Mouse (Mus musculus) cerebellum, adult 18-20 months (tissue): Measurements from ENCODE around the gene Zfp3.
"Not testable (repeated sequence)": the region's sequence is repeated elsewhere in the genome, so short reads cannot be mapped to it uniquely, and the experiment has no call there.

Experiments
- DNase-seq, 2 experiments: peaks; one replicate each; pipeline ENCODE4 v3.0.0; 2021

The Zfp3 gene

DNA sequence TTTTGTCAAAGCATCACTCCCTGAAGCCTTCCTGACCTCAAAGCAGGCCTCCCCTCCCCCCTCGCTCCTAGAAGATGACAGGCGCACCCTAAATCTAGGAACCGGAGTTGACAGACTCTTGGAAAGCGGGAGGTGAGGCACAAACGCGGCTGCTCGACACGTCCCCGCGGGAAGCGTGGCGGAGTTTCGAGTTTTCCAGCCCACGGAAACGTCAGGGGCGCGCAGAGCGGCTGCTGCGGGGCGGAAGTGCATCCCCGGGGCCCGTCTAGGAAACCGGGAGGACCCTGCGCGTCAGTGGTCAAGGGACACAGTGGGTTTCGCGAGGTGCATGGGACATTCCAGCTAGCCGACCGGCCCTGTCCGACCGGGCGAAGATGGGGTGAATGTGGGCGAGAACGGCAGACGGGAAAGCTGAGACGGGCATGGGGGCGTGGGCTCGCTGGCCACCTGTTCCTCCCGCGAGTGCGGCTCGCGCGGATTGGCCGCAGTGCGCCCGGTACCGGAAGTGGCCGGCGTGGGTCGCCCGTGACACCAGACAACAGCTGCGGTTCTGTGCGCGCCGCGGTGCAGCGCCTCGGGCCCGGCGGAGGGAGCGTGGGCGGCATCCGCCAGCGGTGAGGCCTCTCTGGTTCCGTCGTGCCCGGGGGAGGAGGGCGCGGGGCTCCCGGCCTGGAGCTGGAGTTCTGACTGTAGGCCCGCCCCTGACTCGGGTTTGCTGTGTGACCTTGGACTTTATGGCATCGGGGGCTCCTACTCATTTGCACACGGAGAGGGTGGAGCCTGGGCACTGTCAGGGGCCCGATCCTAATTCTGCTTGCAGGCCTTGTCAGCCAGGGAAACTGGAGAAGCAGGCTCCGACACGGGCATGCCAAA, at the start of gene Zfp3:
TSS of gene Zfp3 (plus strand) at position 274 of the 873 bp plus-strand sequence.
- DNase-seq: peak; percentile 81 to 86

DNA sequence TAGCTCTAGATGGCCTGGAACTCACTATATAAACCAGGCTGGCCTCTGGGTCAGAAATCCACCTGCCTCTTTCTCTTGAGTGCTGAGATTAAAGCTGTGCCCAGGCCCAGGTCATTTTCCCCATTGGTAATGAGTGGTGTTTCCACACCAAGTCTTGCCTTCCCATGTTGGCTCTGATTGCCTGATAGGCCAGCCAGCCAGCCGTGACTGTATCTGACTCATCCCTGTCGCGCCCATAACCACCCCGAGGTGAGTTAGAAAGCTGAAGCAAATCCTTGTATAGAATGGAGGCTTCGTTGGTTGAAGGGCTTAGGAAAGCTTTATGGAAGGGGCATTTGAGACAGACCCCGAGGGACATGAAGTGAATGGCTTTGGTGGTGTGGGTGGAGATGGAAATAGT, 48.2 kb upstream of the Zfp3 start:
- DNase-seq: no peak

DNA sequence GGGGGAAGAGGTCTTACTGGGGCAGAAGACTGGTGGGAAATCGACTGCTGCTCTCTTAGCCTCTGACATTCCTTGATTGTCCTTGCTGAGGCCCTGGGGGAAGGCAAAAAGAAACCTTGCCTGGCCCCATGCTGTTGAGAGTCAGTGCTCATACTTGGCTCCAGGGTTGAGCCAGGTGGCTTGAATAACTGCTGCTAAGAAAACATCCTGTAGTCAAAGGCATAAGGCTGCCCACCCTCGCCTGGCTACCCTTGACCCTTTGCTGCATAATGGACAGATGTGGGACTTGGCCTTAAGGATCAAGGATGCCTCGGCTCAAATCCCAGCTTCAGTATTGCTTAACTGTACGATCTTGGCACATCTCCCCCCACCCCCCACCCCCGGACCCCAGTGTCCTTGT, 45.5 kb upstream of the Zfp3 start:
- no peak for DNase-seq

DNA sequence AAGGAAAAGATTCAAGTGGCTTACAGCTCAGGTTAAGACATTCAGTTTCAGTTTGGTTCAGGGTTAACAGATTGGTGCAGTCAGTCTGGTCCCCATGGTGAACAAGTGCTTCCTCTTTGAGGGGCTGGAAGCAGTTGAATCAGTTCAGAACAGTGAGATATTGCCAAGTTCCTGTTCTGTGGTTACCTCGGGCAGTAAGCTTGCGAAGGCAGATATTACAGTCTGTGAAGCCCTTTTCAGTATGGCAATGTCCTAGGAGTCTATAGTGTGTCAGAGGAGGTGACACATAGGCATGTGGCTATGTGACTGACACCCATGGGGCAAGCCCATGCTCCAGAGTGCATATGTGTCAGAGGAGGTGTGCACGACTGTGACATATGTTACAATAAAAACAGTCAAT, 43.4 kb upstream of the Zfp3 start:
- no peak for DNase-seq

DNA sequence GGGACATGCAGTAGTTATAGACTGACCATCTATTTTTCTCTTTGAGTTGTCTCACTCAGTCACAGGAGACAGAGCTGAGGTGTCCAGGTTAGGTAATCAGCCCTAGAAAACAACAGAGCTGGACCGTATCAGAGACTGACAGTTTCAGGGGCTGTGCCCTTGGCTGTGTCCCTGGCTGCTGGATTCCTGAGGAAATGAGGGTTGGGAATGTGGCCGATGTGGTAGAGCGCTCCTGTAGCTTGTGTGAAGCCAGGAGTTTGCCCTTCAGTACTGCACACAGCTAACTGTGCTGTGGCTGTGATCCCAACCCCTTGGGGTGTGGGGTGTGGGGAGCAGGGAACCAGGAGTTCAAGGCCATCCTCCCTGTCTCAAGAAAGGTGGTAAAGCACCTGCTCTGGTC, 42.9 kb upstream of the Zfp3 start:
- DNase-seq: no peak

DNA sequence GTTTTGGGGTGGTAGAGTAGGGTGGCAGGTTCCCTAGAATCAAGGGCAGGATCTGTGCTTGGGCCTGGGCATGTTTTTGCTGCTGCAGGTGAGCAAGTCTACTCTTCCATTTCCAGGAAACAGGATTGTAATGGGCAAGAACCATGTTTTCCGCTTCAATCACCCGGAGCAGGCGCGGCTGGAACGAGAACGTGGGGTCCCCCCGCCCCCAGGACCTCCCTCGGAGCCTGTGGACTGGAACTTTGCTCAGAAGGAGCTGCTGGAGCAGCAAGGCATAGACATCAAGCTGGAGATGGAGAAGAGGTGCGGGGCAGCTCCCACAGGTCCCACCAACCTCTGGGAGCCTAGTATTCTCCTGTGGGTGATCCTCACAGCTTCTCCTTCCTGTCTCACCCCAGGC, 39.3 kb upstream of the Zfp3 start:
- no peak for DNase-seq

DNA sequence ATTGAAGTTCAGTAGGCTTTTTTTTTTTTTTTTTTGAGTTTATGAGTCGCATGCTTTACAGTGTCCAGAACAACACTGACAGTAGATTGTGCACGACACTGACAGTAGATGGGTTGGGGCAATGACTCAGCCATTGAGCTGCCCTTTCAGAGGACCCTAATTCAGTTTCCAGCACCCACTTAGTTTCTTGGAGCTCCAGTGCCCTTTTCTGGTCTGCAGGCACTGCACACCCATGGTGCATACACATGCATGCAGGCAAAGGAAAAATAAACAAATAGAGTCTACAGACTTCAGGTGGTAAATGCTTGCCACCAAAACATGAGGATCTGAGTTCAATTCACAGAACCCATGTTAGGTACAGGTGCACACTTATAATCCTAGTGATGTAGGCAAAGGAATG, 37.4 kb upstream of the Zfp3 start:
- DNase-seq: no peak

DNA sequence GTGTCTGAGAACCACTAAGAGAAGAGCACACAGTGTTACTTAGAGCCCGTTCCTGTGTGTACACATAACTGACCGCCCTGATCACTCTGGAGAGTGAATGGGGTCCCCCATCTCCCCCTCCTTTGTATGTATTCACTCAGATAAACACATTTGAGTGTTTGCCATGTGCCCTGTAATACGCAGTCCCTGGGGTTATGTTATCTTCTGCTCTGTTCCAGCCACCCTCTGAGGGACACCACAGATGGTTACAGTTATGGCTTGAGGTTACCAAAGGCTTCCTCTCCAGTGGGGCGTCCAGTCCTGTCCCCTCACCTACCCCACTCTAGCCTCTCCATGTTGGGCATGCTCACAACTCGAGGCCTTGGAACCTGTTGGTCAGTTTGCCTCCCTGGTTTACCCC, 36.6 kb upstream of the Zfp3 start:
- no peak for DNase-seq

DNA sequence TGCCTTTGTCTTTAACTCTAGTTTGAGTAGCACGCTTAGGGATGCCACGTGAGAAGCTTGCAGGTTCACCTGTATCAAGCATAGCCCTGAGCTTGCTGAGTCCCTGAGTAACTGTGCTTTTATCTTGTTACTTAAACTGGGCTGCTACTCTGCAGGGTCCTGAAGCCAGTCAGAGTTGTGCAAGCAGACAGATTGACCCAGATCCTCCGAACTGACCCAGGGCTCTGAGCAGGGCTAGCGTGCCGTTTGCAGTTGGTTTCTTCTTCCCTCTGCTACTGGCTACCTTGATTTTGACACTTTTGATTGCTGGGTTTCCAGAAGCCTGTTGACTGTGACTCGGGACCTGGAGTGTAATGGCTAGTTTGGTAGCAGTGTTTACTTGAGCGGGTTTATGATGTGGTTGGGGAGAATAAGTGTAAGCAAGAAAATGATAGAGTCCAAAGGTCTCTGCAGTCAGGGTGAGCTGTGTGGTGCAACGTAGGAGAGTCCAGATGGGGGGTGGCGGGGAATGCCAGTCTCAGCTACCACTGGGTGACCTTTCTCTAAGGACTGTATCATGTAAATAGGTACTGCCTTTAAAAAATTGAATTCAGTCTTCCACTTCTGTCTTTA, 33.5 kb upstream of the Zfp3 start:
- DNase-seq: no peak

DNA sequence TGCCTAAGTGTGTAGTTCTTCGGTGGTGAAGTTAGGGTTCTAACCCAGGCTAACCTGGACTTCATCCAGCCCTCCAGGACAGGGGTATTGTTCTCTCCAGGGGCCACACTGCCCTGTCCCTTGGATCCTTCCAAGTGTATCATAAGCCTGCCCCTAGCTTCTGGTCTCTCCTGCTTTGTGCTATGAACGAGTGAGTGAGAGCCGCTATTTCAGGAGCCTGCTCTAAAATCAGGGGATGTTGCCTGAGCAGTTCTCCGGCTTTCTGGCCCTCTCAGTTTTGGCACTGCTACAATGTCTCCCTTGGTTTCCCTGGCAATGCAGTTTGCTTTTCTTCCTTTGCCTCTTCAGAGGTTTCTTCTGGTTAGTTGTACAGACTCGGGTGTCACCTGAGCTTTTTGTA, 32.8 kb upstream of the Zfp3 start:
- DNase-seq: peak in 1 of 2 experiments; percentile 16

DNA sequence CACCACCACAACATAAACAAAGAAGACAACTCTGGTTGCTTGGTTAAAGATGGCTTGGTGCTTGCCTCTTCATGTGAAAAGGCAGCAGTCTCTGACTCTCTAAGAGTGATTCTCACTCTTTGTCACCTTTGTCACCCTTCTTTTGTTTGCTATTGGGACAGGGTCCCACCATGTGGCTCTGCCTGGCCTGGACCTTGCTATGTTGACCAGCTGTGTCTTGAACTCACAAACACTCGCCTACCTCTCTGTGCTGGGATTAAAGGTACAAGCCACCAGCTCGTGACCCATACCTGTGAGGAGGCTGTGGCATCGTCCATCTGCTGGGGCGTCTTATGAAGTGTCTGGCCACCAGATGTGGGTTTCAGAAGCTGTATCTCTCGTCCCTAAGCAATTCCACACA, 30.8 kb upstream of the Zfp3 start:
- no peak for DNase-seq

DNA sequence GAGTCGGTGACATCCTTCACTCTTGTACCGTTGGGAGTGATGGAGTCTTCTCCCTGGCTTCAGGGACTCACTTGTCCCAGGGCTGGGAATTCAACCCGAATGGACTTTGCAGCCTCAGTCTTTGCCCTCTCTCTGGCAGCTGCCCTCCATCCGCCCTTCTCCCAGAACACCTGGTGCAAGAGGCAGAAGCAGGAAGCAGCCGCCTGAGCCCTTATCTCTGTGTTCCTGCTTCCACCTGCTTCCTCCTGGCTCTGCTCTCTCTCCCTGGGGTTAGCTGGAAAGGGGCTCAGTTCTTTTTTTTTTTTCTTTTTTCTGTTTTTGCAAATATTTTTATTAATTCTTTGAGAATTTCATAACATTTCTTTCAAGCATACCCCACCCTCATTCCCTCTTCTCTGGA, 26.3 kb upstream of the Zfp3 start:
- no peak for DNase-seq

DNA sequence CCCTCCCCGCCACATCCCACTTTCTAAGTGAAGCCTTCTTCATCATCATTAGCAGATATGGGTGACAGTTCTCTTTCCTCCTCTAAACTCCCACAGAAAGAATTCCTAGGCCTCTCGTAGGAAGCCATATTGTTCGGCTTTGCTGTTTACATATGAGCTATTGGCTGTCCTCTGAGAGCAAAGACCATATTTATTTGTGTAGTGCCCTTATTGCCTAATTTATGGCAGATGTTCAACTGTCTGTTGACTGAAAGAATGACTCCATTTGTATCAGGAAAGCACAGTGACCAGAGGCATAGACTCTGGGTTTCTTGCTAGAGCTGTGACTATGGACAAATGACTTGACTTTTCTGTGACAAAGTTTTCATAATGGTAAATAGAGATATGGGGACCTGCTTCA, 22.4 kb upstream of the Zfp3 start:
- no peak for DNase-seq

DNA sequence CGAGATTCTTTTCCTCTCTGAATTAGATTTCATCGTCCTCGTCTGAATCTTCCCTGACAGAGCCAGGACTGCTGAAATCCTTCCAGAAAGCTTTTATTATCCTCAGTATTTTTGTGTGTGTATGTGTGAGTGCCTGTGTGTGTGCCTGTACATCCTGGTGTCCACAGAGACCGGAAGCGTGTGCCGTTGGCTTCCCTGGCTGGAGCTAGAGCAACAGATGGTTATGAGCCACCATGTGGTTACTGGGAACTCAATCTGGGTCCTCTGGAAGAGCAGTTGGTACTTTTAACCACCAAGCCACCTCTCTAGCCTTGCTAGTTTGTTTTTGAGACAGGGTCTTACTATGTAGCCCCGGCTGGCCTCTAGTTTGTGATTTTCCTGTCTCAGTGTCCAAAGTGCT, 21.9 kb upstream of the Zfp3 start:
- no peak for DNase-seq

DNA sequence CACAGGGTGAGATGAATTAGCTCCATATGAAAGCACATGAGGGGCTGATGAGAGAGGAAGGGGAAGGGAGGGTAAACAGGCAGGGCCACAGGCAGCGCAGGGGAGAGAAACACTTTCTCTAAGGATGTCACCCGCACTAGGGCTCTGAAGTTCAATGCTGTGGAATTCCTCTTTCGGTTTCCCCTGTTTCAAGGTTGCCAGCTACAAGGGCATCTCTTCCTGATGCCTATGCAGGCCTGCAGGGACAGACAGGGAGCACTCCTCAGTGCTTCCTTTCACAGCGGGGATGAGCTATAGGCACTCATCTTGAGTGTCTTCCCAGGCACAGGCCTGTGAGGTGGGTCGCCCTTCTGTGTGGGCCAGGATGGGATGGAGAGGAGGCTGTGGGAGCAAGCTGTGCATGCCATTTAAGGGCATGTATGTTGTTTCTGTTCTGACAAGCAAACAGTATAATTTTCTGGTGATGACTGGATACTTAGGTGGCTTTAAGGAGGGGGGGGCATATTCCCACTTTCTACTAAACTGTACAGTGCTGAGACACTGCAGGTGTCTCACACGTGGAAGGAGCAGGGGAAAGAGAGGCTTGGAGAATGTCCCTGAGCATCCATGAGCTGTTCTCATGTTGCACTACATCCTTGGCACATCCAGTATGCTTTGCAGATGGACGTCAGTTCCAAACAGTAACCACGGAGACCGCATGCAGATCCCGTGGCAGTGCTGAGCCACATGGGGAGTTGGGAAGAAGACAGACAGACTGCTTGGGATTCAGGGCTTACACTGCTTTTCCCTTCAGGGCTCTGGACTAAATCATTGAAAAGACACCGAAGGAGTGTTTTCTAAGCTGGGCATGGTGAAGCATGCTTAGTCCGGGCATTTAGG, 21.2 kb upstream of the Zfp3 start:
- DNase-seq: no peak

DNA sequence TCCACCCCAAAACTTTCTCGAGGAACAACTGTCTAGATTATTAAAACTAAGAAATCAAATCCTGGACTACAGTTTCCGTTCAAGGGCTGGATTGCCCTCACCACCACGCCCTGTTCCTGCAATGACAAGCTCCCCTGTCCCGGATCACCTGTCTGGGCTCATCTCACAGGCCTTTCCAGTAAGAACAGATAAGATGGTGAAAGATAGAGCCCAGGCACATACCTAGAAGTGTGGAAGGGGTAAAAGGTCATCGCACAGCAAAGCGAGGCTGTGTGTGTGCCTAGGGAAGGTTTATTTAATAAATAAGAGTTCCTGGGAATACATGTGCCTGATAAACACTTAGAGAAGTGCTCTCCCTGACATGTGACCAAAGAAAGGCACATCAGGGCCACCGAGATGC, 18.4 kb upstream of the Zfp3 start:
- DNase-seq: no peak

DNA sequence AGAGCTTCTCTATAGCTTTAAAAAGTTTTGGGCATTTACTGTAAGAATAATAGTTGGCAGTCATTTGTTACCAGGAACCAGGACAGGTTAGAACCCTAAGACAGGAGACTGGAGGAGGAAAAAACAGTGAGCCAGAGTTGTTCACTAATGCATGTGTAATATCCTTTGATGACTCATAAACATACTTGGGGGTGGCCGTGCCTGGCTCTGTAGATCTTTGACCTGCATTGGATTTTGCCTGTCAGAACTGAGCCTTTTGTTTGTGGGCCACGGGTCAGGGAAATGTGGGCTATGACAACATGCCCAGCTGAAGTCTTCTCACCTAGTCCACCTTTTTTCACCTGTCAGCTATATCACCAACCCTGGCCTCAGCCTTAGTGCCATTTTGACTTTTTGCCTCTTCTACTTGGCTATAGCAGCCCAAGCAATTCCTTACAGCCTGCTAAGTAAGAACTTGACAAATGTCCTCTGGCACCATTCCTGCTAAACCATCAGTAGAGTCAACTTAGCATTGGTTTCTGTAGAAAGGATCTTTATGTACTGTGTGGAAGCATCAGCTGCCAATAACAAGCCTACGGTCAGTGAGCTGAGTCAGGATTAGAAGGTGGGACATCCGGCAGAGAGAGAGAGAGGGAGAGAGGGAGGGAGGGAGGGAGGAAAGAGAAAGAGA, 16.0 kb upstream of the Zfp3 start:
- no peak for DNase-seq

DNA sequence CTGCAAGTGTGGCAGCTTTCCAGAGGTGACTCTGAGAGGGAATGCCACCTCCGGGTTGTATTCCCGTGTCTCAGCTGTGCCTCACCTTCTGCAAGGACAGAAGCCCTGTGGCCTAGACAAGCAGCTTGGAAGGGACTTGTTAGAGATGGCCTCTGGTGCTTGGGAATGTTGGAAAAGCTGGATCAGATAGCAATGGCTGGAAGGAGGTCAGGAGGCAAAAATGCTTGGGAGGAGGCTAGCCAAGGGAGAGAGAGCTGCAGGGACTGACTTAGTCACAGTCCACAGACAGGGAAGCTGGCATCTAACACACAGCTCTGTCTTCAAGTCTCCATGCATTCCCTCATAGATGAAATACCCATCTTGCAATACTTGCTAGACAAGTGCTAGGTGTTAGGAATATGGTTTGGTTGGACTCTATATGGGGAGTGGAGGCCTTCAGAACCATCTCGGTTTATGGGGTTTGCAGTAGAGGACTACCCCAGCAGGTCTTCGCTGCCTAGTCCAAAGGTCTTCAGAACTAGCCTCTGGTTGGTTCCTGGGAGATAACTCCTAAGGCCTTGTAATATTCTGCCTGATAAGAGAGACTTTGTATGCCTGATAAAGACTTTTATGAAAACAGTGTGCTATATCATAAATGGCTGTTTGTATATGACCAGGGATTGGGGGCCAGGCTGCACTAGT, 11.5 kb upstream of the Zfp3 start:
- no peak for DNase-seq

DNA sequence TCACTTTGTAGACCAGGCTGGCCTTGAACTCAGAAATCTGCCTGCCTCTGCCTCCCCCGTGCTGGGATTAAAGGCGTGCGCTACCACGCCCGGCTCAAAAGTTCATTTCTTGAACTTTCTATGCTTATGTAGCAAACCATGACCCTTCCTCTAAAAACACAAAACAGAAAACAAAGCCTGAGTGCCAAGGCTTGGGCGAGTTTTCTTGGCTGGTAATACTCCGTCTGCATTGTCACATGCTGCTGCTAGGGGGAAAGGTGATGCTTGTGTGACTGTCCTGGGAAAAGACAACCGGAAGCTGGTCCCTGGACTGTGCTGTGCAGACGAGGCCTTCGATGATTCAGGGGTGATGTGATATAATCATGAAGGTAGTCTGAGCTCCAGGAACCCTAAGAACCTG, 10.9 kb upstream of the Zfp3 start:
- DNase-seq: no peak

DNA sequence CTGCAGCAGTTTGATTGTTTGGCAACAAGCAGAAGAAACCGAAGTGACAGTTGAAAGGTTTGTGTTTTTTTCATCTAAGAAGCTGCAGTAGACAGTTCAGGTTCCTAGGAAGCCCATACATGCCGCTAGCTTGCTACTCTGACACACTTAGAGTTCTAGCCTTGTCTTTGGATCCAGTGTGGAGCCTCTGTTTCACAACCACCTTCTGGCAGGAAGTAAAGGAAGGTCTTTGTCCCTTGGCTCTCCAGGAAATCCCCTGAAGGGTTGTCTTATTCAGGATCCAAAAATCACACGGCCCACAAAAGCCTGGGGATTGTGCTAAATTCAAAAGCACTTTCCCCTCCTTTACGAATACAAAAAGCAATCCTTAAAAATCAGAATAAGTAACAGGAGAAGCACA, 9.5 kb upstream of the Zfp3 start:
- DNase-seq: no peak

DNA sequence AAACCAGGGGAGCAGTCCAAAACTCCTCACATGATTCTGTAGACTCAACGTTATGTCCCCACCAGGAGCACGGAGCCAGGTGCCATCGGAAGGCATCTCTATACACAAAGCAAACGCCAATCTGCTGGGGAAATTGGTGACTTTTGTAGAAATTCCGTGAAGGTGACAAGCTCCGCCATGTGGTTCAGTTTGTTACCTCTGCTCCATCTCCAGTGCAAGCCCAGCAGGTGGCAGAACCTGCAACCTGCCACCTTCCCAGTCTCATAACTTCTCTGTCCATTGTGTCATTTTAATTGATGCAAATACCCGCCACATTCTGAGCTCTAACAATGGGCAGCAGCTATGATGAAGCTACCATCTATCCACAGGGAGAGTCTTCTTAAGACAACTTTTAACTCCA, 9.1 kb upstream of the Zfp3 start:
- no peak for DNase-seq

DNA sequence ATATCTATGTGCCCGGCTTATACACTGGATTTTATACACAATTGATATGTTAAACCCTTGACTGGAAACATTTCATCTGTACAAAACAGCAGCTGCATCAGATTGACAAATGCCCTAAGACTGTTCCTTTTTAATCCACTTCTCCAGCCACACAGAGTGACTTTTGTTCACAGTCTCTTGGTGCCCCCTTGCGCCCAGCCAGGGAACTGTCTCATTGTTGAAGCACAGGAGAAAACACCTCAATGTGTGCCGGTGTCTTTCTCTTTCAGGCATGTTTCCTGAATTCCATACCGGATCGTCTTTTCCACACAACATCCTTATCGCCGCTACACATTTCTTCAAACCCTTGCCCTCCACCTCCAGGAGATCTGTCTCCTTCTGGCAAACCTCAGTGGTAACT, 8.4 kb upstream of the Zfp3 start:
- DNase-seq: peak; percentile 82 to 84

DNA sequence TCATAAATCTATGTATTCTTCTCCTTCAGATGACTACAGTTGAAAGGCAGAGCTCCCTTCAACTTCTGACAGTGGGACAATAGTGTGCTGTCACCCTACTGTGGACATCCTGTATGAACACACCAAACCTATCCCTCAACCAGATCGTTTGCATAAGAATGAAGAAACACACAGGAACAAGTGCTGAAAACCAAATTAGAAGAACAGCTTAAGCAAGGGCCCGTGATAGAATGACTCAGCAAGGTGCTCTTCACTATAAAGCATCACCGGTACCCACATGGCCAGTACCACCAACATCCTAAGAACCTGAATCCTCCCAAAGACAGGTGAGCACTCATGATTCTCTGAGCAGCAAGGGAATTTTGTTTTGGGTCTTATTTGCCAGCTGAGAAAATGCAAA, 3.6 kb upstream of the Zfp3 start:
- DNase-seq: not testable (repeated sequence)
